Mouse (Mus musculus): ENCODE measurements around the gene Ezh1. TPM values are rescaled to one million over a fixed set of nuclear protein-coding genes. Genes with fewer than 3 reads are reported as not detected.

The Ezh1 gene
- polyA plus RNA-seq, 1 experiment from 2014 or later = 12.4 TPM

- H3K9ac ChIP-seq (ENCODE audit: low read depth, low read length) = peak overlapping the region; percentile 90
- peaks cover 12% of the 10 kb centered on the region for H3K4me1 ChIP-seq (replicated peaks; ENCODE audit: control insufficient read depth, insufficient read depth, low read length)
- H3K4me2 ChIP-seq = peak overlapping the region; percentile 96
- WGBS = 17% methylated on average over 25 of the region's 25 CpGs
- peaks cover 14% of the 10 kb centered on the region for H3K27me3 ChIP-seq (replicated peaks; ENCODE audit: control insufficient read depth, insufficient read depth, low read length)
- H3K27ac ChIP-seq (ENCODE audit: low read depth, low read length) = peak overlapping the region; percentile 62
- no peak for ATAC-seq (replicated peaks; ENCODE audit: low FRiP score)
- DNase-seq (ENCODE audit: low spot score) = no peak
- H3K9me3 ChIP-seq (ENCODE audit: control insufficient read depth, low read length) = no peaks in the 10 kb centered on the region
- H3K36me3 ChIP-seq (ENCODE audit: control insufficient read depth, insufficient read depth, low read length) = no peaks in the 10 kb centered on the region
- H3K4me3 ChIP-seq (ENCODE audit: low read depth, low read length) = peak overlapping the region; percentile 95
These were observed 765 bp downstream of the Ezh1 start for GRCm38 (mm10) chr11:101225331-101226064.

DNA sequence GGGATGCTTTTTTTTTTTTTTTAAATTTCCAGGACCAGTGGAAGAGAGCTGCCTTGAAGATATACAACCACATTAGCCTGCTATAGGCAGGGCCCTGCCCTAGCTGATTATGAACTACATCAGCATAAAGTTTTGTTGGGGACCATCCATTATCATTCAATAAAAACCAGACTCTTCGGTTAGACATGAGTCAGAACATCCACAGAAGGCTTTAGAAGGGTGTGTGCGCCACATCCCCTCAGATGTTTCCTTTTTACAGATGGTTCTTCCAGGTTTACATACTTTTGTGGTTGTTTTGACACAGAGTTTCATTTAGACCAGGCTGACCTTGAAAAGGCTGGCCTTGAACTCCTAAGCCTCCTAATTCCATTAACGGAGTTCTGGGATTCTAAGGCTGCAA, 1.9 kb downstream of the Ezh1 start:
- DNase-seq (ENCODE audit: low spot score) (no peak), ATAC-seq (replicated peaks; ENCODE audit: low FRiP score) (no peak)
- Histone ChIP-seq H3K27ac (ENCODE audit: low read depth, low read length) (no peak overlapping the region), H3K9me3 (ENCODE audit: control insufficient read depth, low read length) (no peaks in the 10 kb centered on the region), H3K36me3 (ENCODE audit: control insufficient read depth, insufficient read depth, low read length) (no peaks in the 10 kb centered on the region), H3K9ac (ENCODE audit: low read depth, low read length) (no peak overlapping the region), H3K4me3 (ENCODE audit: low read depth, low read length) (no peak overlapping the region), H3K4me2 (no peak overlapping the region), H3K4me1 (replicated peaks; ENCODE audit: control insufficient read depth, insufficient read depth, low read length) (0 out of 2 replicates have a peak, but pooled peaks cover 6% of the 10 kb centered on the region), H3K27me3 (replicated peaks; ENCODE audit: control insufficient read depth, insufficient read depth, low read length) (0 out of 2 replicates have a peak, but pooled peaks cover 7% of the 10 kb centered on the region)
- 74% methylated on average over 3 of the region's 3 CpGs for WGBS

- no peak for ATAC-seq (replicated peaks; ENCODE audit: low FRiP score)
- H3K4me2 ChIP-seq = no peak overlapping the region
- DNase-seq (ENCODE audit: low spot score) = no peak
- WGBS = 70% methylated on average over 8 of the region's 8 CpGs
- no peak overlapping the region for H3K27ac ChIP-seq (ENCODE audit: low read depth, low read length)
- no peaks in the 10 kb centered on the region for H3K9me3 ChIP-seq (ENCODE audit: control insufficient read depth, low read length)
- H3K36me3 ChIP-seq (ENCODE audit: control insufficient read depth, insufficient read depth, low read length) = no peaks in the 10 kb centered on the region
- 0 out of 2 replicates have a peak, but pooled peaks cover 4% of the 10 kb centered on the region for H3K4me1 ChIP-seq (replicated peaks; ENCODE audit: control insufficient read depth, insufficient read depth, low read length)
- no peak overlapping the region for H3K9ac ChIP-seq (ENCODE audit: low read depth, low read length)
- no peaks in the 10 kb centered on the region for H3K27me3 ChIP-seq (replicated peaks; ENCODE audit: control insufficient read depth, insufficient read depth, low read length)
- H3K4me3 ChIP-seq (ENCODE audit: low read depth, low read length) = no peak overlapping the region
These were observed 4.8 kb downstream of the Ezh1 start for GRCm38 (mm10) chr11:101221306-101221986.

DNA sequence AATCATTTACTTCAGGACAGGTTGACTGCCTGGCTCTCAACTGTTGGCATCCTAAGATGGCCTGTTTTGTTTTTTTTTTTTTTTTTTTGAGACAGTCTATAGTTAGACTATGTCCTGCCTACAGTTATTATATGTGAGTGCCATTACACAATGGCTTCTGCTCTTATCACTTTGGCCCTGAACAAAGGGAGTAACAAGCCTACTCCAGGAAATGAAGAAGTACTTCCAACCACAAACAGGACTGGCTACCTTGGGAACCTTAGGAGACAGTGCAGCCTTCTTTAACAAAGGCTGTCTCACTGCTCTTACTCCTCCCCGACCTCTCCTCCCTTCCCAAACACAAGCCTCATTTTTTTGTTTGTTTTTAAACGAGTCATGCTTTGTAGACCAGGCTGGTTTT, 5.4 kb downstream of the Ezh1 start:
- H3K27ac ChIP-seq (ENCODE audit: low read depth, low read length) = no peak overlapping the region
- H3K9ac ChIP-seq (ENCODE audit: low read depth, low read length) = no peak overlapping the region
- ATAC-seq (replicated peaks; ENCODE audit: low FRiP score) (no peak), DNase-seq (ENCODE audit: low spot score) (no peak)
- H3K36me3 ChIP-seq (ENCODE audit: control insufficient read depth, insufficient read depth, low read length) = no peaks in the 10 kb centered on the region
- 43% methylated on average over 2 of the region's 2 CpGs for WGBS
- no peaks in the 10 kb centered on the region for H3K27me3 ChIP-seq (replicated peaks; ENCODE audit: control insufficient read depth, insufficient read depth, low read length)
- 0 out of 2 replicates have a peak, but pooled peaks cover 4% of the 10 kb centered on the region for H3K4me1 ChIP-seq (replicated peaks; ENCODE audit: control insufficient read depth, insufficient read depth, low read length)
- no peak overlapping the region for H3K4me2 ChIP-seq
- no peak overlapping the region for H3K4me3 ChIP-seq (ENCODE audit: low read depth, low read length)
- no peaks in the 10 kb centered on the region for H3K9me3 ChIP-seq (ENCODE audit: control insufficient read depth, low read length)

GRCm38 (mm10) chr11:101218436-101219055, 7.7 kb downstream of the Ezh1 start:
- Histone ChIP-seq H3K4me1 (replicated peaks; ENCODE audit: control insufficient read depth, insufficient read depth, low read length) (no peaks in the 10 kb centered on the region), H3K9me3 (ENCODE audit: control insufficient read depth, low read length) (no peaks in the 10 kb centered on the region), H3K4me2 (no peak overlapping the region), H3K27me3 (replicated peaks; ENCODE audit: control insufficient read depth, insufficient read depth, low read length) (no peaks in the 10 kb centered on the region), H3K9ac (ENCODE audit: low read depth, low read length) (no peak overlapping the region), H3K4me3 (ENCODE audit: low read depth, low read length) (no peak overlapping the region), H3K27ac (ENCODE audit: low read depth, low read length) (no peak overlapping the region), H3K36me3 (ENCODE audit: control insufficient read depth, insufficient read depth, low read length) (no peaks in the 10 kb centered on the region)
- ATAC-seq (replicated peaks; ENCODE audit: low FRiP score) = no peak
- WGBS = 66% methylated on average over 10 of the region's 10 CpGs
- DNase-seq (ENCODE audit: low spot score) = no peak

- no peaks in the 10 kb centered on the region for H3K27me3 ChIP-seq (replicated peaks; ENCODE audit: control insufficient read depth, insufficient read depth, low read length)
- H3K4me3 ChIP-seq (ENCODE audit: low read depth, low read length) = no peak overlapping the region
- H3K4me2 ChIP-seq = no peak overlapping the region
- no peak overlapping the region for H3K9ac ChIP-seq (ENCODE audit: low read depth, low read length)
- no peaks in the 10 kb centered on the region for H3K4me1 ChIP-seq (replicated peaks; ENCODE audit: control insufficient read depth, insufficient read depth, low read length)
- H3K9me3 ChIP-seq (ENCODE audit: control insufficient read depth, low read length) = no peaks in the 10 kb centered on the region
- 90% methylated on average over 5 of the region's 5 CpGs for WGBS
- DNase-seq (ENCODE audit: low spot score) = no peak
- ATAC-seq (replicated peaks; ENCODE audit: low FRiP score) = no peak
- no peak overlapping the region for H3K27ac ChIP-seq (ENCODE audit: low read depth, low read length)
- H3K36me3 ChIP-seq (ENCODE audit: control insufficient read depth, insufficient read depth, low read length) = peaks cover 4% of the 10 kb centered on the region; the same call in 1 of the 2 replicates
These were observed 9.3 kb downstream of the Ezh1 start for GRCm38 (mm10) chr11:101216936-101217335.

DNA sequence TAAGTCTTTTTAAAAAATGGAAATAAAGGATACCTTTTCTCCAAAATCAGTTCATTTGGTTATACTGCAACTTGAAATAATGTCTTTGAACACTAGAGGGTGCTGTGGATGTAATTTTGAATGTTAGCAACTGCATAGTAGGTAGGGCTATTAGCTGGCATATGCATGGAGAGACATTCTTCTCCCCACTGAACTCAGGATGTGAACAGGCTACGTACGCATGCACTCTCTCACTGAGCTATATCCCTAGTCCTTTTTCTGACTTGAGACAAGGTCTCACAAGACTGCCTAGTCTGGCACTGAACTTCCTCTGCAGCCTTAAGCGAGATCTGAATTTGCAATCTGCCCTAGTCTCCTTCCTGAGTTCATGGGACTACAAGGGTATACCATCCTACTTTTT, 14.3 kb downstream of the Ezh1 start:
- no peaks in the 10 kb centered on the region for H3K4me1 ChIP-seq (replicated peaks; ENCODE audit: control insufficient read depth, insufficient read depth, low read length)
- H3K9ac ChIP-seq (ENCODE audit: low read depth, low read length) = no peak overlapping the region
- H3K36me3 ChIP-seq (ENCODE audit: control insufficient read depth, insufficient read depth, low read length) = peaks cover 6% of the 10 kb centered on the region
- DNase-seq (ENCODE audit: low spot score) = no peak
- ATAC-seq (replicated peaks; ENCODE audit: low FRiP score) = no peak
- no peak overlapping the region for H3K4me2 ChIP-seq
- H3K4me3 ChIP-seq (ENCODE audit: low read depth, low read length) = no peak overlapping the region
- H3K9me3 ChIP-seq (ENCODE audit: control insufficient read depth, low read length) = no peaks in the 10 kb centered on the region
- H3K27me3 ChIP-seq (replicated peaks; ENCODE audit: control insufficient read depth, insufficient read depth, low read length) = no peaks in the 10 kb centered on the region
- H3K27ac ChIP-seq (ENCODE audit: low read depth, low read length) = no peak overlapping the region
- WGBS = 47% methylated on average over 3 of the region's 3 CpGs

- 43% methylated on average over 7 of the region's 7 CpGs for WGBS
- ATAC-seq (replicated peaks; ENCODE audit: low FRiP score) (0 out of 2 replicates have a peak, but pooled peaks have one; percentile 45), DNase-seq (ENCODE audit: low spot score) (no peak)
- Histone ChIP-seq H3K36me3 (ENCODE audit: control insufficient read depth, insufficient read depth, low read length) (peaks cover 4% of the 10 kb centered on the region), H3K27ac (ENCODE audit: low read depth, low read length) (no peak overlapping the region), H3K9ac (ENCODE audit: low read depth, low read length) (no peak overlapping the region), H3K27me3 (replicated peaks; ENCODE audit: control insufficient read depth, insufficient read depth, low read length) (no peaks in the 10 kb centered on the region), H3K4me1 (replicated peaks; ENCODE audit: control insufficient read depth, insufficient read depth, low read length) (0 out of 2 replicates have a peak, but pooled peaks cover 3% of the 10 kb centered on the region), H3K9me3 (ENCODE audit: control insufficient read depth, low read length) (no peaks in the 10 kb centered on the region), H3K4me3 (ENCODE audit: low read depth, low read length) (no peak overlapping the region), H3K4me2 (no peak overlapping the region)
These were observed 25.3 kb downstream of the Ezh1 start for GRCm38 (mm10) chr11:101200986-101201385.

All from liver, embryonic 11.5 days (tissue).